Mouse (Mus musculus) embryonic facial prominence, embryonic 10.5 days (tissue): Measurements from ENCODE around the gene Slc6a20a. TPM values are rescaled to one million over a fixed set of nuclear protein-coding genes. Genes with fewer than 3 reads are reported as not detected.
"Not testable (repeated sequence)": the region's sequence is repeated elsewhere in the genome, so short reads cannot be mapped to it uniquely, and the experiment has no call there.

Experiments used
- DNase-seq: peaks from one replicate; pipeline ENCODE4 v3.0.0-alpha.2; 2017; ENCODE audit warnings: low spot score
- H3K27ac ChIP-seq: fragments of 300-500 bp; sonication (generic); replicated peaks from 2 replicates; pipeline ENCODE4 v1.5.1; 2016; ENCODE audit warnings: mild to moderate bottlenecking
- H3K27me3 ChIP-seq: fragments of 300-500 bp; sonication (generic); replicated peaks from 2 replicates; pipeline ENCODE4 v1.6.1; 2016; ENCODE audit warnings: low read depth, mild to moderate bottlenecking; ENCODE audit not compliant: poor library complexity, severe bottlenecking
- H3K36me3 ChIP-seq: fragments of 300-500 bp; sonication (generic); replicated peaks from 2 replicates; pipeline ENCODE4 v1.6.1; 2016; ENCODE audit warnings: mild to moderate bottlenecking, moderate library complexity
- H3K4me1 ChIP-seq: fragments of 300-500 bp; sonication (generic); 2 replicates; pipeline ENCODE4 v1.6.1; 2016
- H3K4me3 ChIP-seq: fragments of 300-500 bp; sonication (generic); 2 replicates; pipeline ENCODE4 v1.5.1; 2016; ENCODE audit warnings: mild to moderate bottlenecking, moderate library complexity
- H3K9me3 ChIP-seq: fragments of 300-500 bp; sonication (generic); 2 replicates; pipeline ENCODE4 v1.6.1; 2016; ENCODE audit warnings: mild to moderate bottlenecking
- WGBS: fragments of 180-500 bp; shearing (Covaris S2); methylation state at CpG from one replicate; pipeline ENCODE4 v1.1.7; 2016; 5-methylcytosine and 5-hydroxymethylcytosine counted together
- polyA plus RNA-seq: library from polyadenylated mRNA; unstranded; fragments of >200 nt; fragmentation: Nextera tagmentation; extraction: Ambion mirVana; gene quantifications from 2 replicates; pipeline ENCODE4 v1.2.1, GENCODE M21; 2016

Slc6a20a gene
- polyA plus RNA-seq, 1 experiment from 2014 or later, result 0.22 TPM

- no peak overlapping the region for H3K4me3 ChIP-seq
- H3K4me1 ChIP-seq, result no peaks in the 10 kb centered on the region
- no peak overlapping the region for H3K27ac ChIP-seq
- H3K9me3 ChIP-seq, result no peaks in the 10 kb centered on the region
- no peaks in the 10 kb centered on the region for H3K27me3 ChIP-seq
- peak; percentile 38 for DNase-seq
- WGBS, result 54% methylated on average over 5 of the region's 5 CpGs
- no peaks in the 10 kb centered on the region for H3K36me3 ChIP-seq
Measured at GRCm38 (mm10) chr9:123665645-123666044, 13.0 kb downstream of the Slc6a20a start.

GRCm38 (mm10) chr9:123659986-123660676, 18.6 kb downstream of the Slc6a20a start:
- not testable (repeated sequence) for H3K27ac ChIP-seq, DNase-seq, H3K36me3 ChIP-seq, H3K4me3 ChIP-seq, H3K9me3 ChIP-seq, H3K4me1 ChIP-seq, H3K27me3 ChIP-seq
- WGBS, result 87% methylated on average over 18 of the region's 18 CpGs

GRCm38 (mm10) chr9:123658981-123659380, 19.7 kb downstream of the Slc6a20a start:
- Histone ChIP-seq H3K27ac (no peak overlapping the region), H3K36me3 (no peaks in the 10 kb centered on the region), H3K9me3 (no peaks in the 10 kb centered on the region), H3K27me3 (no peaks in the 10 kb centered on the region), H3K4me1 (no peaks in the 10 kb centered on the region), H3K4me3 (no peak overlapping the region)
- DNase-seq, result no peak

- DNase-seq, result no peak
- Histone ChIP-seq H3K27ac (no peak overlapping the region), H3K4me3 (no peak overlapping the region), H3K9me3 (no peaks in the 10 kb centered on the region), H3K4me1 (no peaks in the 10 kb centered on the region), H3K27me3 (no peaks in the 10 kb centered on the region), H3K36me3 (no peaks in the 10 kb centered on the region)
- WGBS, result 88% methylated on average over 3 of the region's 3 CpGs
Measured at GRCm38 (mm10) chr9:123657457-123657856, 21.2 kb downstream of the Slc6a20a start.

GRCm38 (mm10) chr9:123651369-123651768, 27.3 kb downstream of the Slc6a20a start:
- H3K9me3 ChIP-seq, result no peaks in the 10 kb centered on the region
- H3K27me3 ChIP-seq, result no peaks in the 10 kb centered on the region
- peak; percentile 30 for DNase-seq
- H3K4me3 ChIP-seq, result no peak overlapping the region
- H3K36me3 ChIP-seq, result no peaks in the 10 kb centered on the region
- WGBS, result 38% methylated on average over 4 of the region's 4 CpGs
- no peak overlapping the region for H3K27ac ChIP-seq
- H3K4me1 ChIP-seq, result peaks cover 3% of the 10 kb centered on the region; the same call in 1 of the 2 replicates

GRCm38 (mm10) chr9:123649785-123650511, 28.7 kb downstream of the Slc6a20a start:
- Histone ChIP-seq H3K9me3 (no peaks in the 10 kb centered on the region), H3K4me3 (no peak overlapping the region), H3K4me1 (peaks cover 3% of the 10 kb centered on the region; the same call in 1 of the 2 replicates), H3K27ac (no peak overlapping the region), H3K36me3 (no peaks in the 10 kb centered on the region), H3K27me3 (no peaks in the 10 kb centered on the region)
- 87% methylated on average over 2 of the region's 2 CpGs for WGBS
- no peak for DNase-seq

GRCm38 (mm10) chr9:123640106-123640505, 38.6 kb downstream of the Slc6a20a start:
- no peak for DNase-seq
- H3K4me1 ChIP-seq, result no peaks in the 10 kb centered on the region
- no peaks in the 10 kb centered on the region for H3K9me3 ChIP-seq
- H3K27ac ChIP-seq, result no peak overlapping the region
- 59% methylated on average over 1 of the region's 1 CpGs for WGBS
- H3K4me3 ChIP-seq, result no peak overlapping the region
- no peaks in the 10 kb centered on the region for H3K36me3 ChIP-seq
- no peaks in the 10 kb centered on the region for H3K27me3 ChIP-seq

GRCm38 (mm10) chr9:123638668-123639089, 40.0 kb downstream of the Slc6a20a start:
- H3K9me3 ChIP-seq, result no peaks in the 10 kb centered on the region
- H3K27me3 ChIP-seq, result no peaks in the 10 kb centered on the region
- H3K36me3 ChIP-seq, result no peaks in the 10 kb centered on the region
- H3K4me3 ChIP-seq, result no peak overlapping the region
- peak; percentile 21 for DNase-seq
- H3K4me1 ChIP-seq, result no peaks in the 10 kb centered on the region
- WGBS, result 80% methylated on average over 1 of the region's 1 CpGs
- H3K27ac ChIP-seq, result no peak overlapping the region

GRCm38 (mm10) chr9:123638231-123638630, 40.5 kb downstream of the Slc6a20a start:
- Histone ChIP-seq H3K4me3 (no peak overlapping the region), H3K9me3 (no peaks in the 10 kb centered on the region), H3K4me1 (no peaks in the 10 kb centered on the region), H3K27me3 (no peaks in the 10 kb centered on the region), H3K27ac (no peak overlapping the region), H3K36me3 (no peaks in the 10 kb centered on the region)
- DNase-seq, result no peak

- Histone ChIP-seq H3K36me3 (no peaks in the 10 kb centered on the region), H3K4me3 (no peak overlapping the region), H3K27ac (no peak overlapping the region), H3K4me1 (no peaks in the 10 kb centered on the region), H3K27me3 (no peaks in the 10 kb centered on the region), H3K9me3 (no peaks in the 10 kb centered on the region)
- DNase-seq, result no peak
- 64% methylated on average over 5 of the region's 5 CpGs for WGBS
Measured at GRCm38 (mm10) chr9:123636771-123637170, 41.9 kb downstream of the Slc6a20a start.

- DNase-seq, result no peak
- H3K9me3 ChIP-seq, result no peaks in the 10 kb centered on the region
- WGBS, result 85% methylated on average over 3 of the region's 3 CpGs
- H3K27ac ChIP-seq, result no peak overlapping the region
- no peaks in the 10 kb centered on the region for H3K27me3 ChIP-seq
- H3K4me3 ChIP-seq, result no peak overlapping the region
- H3K36me3 ChIP-seq, result no peaks in the 10 kb centered on the region
- no peaks in the 10 kb centered on the region for H3K4me1 ChIP-seq
Measured at GRCm38 (mm10) chr9:123632993-123633392, 45.7 kb downstream of the Slc6a20a start.

GRCm38 (mm10) chr9:123632281-123632680, 46.4 kb downstream of the Slc6a20a start, which contains the start of gene Slc6a20b:
Gene Slc6a20b, minus strand, starts transcription at chr9:123632565.
- H3K9me3 ChIP-seq, result no peaks in the 10 kb centered on the region
- H3K4me3 ChIP-seq, result no peak within 1 kb of the TSS
- H3K36me3 ChIP-seq, result no peaks in the 10 kb centered on the region
- H3K27ac ChIP-seq, result no peak within 1 kb of the TSS
- DNase-seq, result no peak
- no peaks in the 10 kb centered on the region for H3K27me3 ChIP-seq
- WGBS, result 85% methylated on average over 6 of the region's 6 CpGs
- H3K4me1 ChIP-seq, result no peaks in the 10 kb centered on the region

GRCm38 (mm10) chr9:123631666-123632065, 47.0 kb downstream of the Slc6a20a start:
- no peaks in the 10 kb centered on the region for H3K36me3 ChIP-seq
- 84% methylated on average over 3 of the region's 3 CpGs for WGBS
- H3K27ac ChIP-seq, result no peak overlapping the region
- no peaks in the 10 kb centered on the region for H3K27me3 ChIP-seq
- no peak for DNase-seq
- no peaks in the 10 kb centered on the region for H3K9me3 ChIP-seq
- H3K4me3 ChIP-seq, result no peak overlapping the region
- no peaks in the 10 kb centered on the region for H3K4me1 ChIP-seq
